Mouse (Mus musculus): Measurements from ENCODE around the gene Strbp. TPM values are rescaled to one million over a fixed set of nuclear protein-coding genes. Genes with fewer than 3 reads are reported as not detected.

Gene Strbp
- polyA plus RNA-seq, 1 experiment from 2014 or later, result 94.9 TPM

GRCm38 (mm10) chr2:37479559-37479958 lies 224.1 kb downstream of the Strbp start:
- H3K4me1 ChIP-seq (ENCODE audit: control insufficient read depth, insufficient read depth, low read depth, low read length), result no peaks in the 10 kb centered on the region
- H3K27me3 ChIP-seq (replicated peaks; ENCODE audit: control insufficient read depth, insufficient read depth, low read length), result no peaks in the 10 kb centered on the region
- no peak for ATAC-seq
- no peak overlapping the region for H3K9ac ChIP-seq (ENCODE audit: low read depth, low read length)
- H3K4me3 ChIP-seq (ENCODE audit: low read length), result no peak overlapping the region
- no peak overlapping the region for H3K4me2 ChIP-seq (ENCODE audit: low read length)
- peaks cover 27% of the 10 kb centered on the region for H3K36me3 ChIP-seq (ENCODE audit: control insufficient read depth, insufficient read depth, low read length)
- no peak overlapping the region for H3K27ac ChIP-seq (ENCODE audit: low read depth, low read length)
- H3K9me3 ChIP-seq (ENCODE audit: control insufficient read depth, low read length), result no peaks in the 10 kb centered on the region

DNA sequence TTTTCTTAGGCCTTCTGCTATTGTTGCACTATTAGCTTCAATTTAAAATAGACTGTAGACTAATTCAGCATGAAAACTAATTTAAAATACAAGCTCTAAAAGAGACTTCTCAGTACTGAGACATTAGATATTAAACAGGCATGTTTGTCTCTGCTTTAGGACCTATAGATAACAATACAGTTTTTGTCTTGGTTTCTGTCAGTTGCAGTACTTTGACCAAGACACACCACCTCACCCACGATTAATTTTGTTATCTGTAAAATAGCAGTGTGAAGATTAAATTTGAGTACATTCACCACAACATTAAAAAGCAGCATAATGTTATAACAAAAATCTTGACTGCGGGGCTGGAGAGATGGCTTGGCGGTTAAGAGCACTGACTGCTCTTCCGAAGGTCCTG lies 237.4 kb downstream of the Strbp start:
- Histone ChIP-seq H3K4me2 (ENCODE audit: low read length) (no peak overlapping the region), H3K27ac (ENCODE audit: low read depth, low read length) (no peak overlapping the region), H3K27me3 (replicated peaks; ENCODE audit: control insufficient read depth, insufficient read depth, low read length) (no peaks in the 10 kb centered on the region), H3K36me3 (ENCODE audit: control insufficient read depth, insufficient read depth, low read length) (peaks cover 2% of the 10 kb centered on the region; the same call in 1 of the 2 replicates), H3K4me3 (ENCODE audit: low read length) (no peak overlapping the region), H3K9me3 (ENCODE audit: control insufficient read depth, low read length) (no peaks in the 10 kb centered on the region), H3K9ac (ENCODE audit: low read depth, low read length) (no peak overlapping the region), H3K4me1 (ENCODE audit: control insufficient read depth, insufficient read depth, low read depth, low read length) (no peaks in the 10 kb centered on the region)
- WGBS, result 94% methylated on average over 4 of the region's 4 CpGs
- no peak for ATAC-seq

GRCm38 (mm10) chr2:37460707-37461106 lies 243.0 kb downstream of the Strbp start:
- Histone ChIP-seq H3K27me3 (replicated peaks; ENCODE audit: control insufficient read depth, insufficient read depth, low read length) (no peaks in the 10 kb centered on the region), H3K9ac (ENCODE audit: low read depth, low read length) (no peak overlapping the region), H3K4me3 (ENCODE audit: low read length) (no peak overlapping the region), H3K36me3 (ENCODE audit: control insufficient read depth, insufficient read depth, low read length) (no peaks in the 10 kb centered on the region), H3K4me1 (ENCODE audit: control insufficient read depth, insufficient read depth, low read depth, low read length) (no peaks in the 10 kb centered on the region), H3K27ac (ENCODE audit: low read depth, low read length) (no peak overlapping the region), H3K9me3 (ENCODE audit: control insufficient read depth, low read length) (no peaks in the 10 kb centered on the region), H3K4me2 (ENCODE audit: low read length) (no peak overlapping the region)
- 94% methylated on average over 4 of the region's 4 CpGs for WGBS
- no peak for ATAC-seq

DNA sequence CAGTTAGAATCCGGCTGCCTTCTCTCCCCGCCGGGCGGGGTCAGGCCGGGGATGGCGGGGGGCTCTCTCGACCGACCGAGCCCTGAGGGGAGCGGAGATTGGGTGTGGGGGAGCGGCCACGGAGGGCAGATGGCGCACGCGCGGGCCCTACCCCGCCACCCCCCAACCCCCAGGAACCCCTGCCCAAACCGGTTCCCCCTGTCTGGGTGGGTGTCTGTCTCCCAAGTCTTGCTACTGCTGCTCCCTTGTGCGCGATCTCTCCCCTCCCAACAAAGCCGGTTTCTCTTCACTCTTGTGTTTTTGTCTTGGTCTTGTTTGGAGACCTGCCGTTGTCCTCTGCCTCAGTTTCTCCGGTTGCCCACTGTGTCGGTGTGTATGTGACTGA lies 251.3 kb downstream of the Strbp start:
- Histone ChIP-seq H3K27me3 (replicated peaks; ENCODE audit: control insufficient read depth, insufficient read depth, low read length) (no peaks in the 10 kb centered on the region), H3K9me3 (ENCODE audit: control insufficient read depth, low read length) (no peaks in the 10 kb centered on the region), H3K27ac (ENCODE audit: low read depth, low read length) (peak overlapping the region; percentile 87), H3K9ac (ENCODE audit: low read depth, low read length) (peak overlapping the region; percentile 96), H3K4me3 (ENCODE audit: low read length) (peak overlapping the region; percentile 79), H3K4me2 (ENCODE audit: low read length) (peak overlapping the region; percentile 76), H3K36me3 (ENCODE audit: control insufficient read depth, insufficient read depth, low read length) (no peaks in the 10 kb centered on the region), H3K4me1 (ENCODE audit: control insufficient read depth, insufficient read depth, low read depth, low read length) (peaks cover 9% of the 10 kb centered on the region)
- WGBS, result 3% methylated on average over 19 of the region's 24 CpGs
- ATAC-seq, result peak; percentile 87

DNA sequence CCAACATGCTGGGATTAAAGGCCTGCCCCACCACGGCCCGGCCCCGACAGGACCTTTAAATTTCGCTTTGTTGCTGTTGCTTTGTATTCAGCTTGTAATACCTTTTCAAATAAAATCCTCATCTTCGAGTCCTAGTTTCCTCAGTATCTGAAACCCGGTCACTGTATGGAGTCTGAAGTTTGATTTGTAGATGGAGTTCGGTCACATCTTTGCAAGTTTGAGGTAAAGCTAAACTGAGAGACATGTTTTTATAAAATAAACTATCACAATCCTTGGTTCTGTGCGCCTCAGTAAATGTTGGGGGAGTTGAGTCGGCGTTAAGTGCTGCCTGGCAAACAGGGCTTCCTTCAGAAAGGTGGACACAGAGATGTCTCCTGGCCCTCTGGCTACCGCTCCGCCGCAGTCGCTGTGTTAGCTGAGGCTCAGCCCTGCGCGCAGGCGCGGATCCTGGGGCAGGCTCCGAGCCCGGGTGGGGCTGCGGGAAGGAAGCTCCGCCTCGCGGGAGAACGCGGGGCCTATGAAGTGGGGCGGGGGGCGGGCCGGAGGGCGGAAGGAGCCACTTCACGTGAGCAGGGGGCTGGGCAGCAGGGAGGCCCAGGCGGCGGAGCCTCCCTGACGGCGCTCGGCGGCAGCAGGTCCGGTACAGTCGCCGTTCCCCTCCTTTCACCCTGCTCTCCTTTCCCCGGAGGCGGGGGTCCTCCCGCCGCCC lies 251.8 kb downstream of the Strbp start:
- H3K4me2 ChIP-seq (ENCODE audit: low read length), result peak overlapping the region; percentile 76
- peaks cover 9% of the 10 kb centered on the region for H3K4me1 ChIP-seq (ENCODE audit: control insufficient read depth, insufficient read depth, low read depth, low read length)
- peak overlapping the region; percentile 79 for H3K4me3 ChIP-seq (ENCODE audit: low read length)
- no peaks in the 10 kb centered on the region for H3K27me3 ChIP-seq (replicated peaks; ENCODE audit: control insufficient read depth, insufficient read depth, low read length)
- H3K9me3 ChIP-seq (ENCODE audit: control insufficient read depth, low read length), result no peaks in the 10 kb centered on the region
- peak overlapping the region; percentile 87 for H3K27ac ChIP-seq (ENCODE audit: low read depth, low read length)
- WGBS, result 12% methylated on average over 24 of the region's 44 CpGs
- peak overlapping the region; percentile 96 for H3K9ac ChIP-seq (ENCODE audit: low read depth, low read length)
- ATAC-seq, result peak; percentile 97
- no peaks in the 10 kb centered on the region for H3K36me3 ChIP-seq (ENCODE audit: control insufficient read depth, insufficient read depth, low read length)

DNA sequence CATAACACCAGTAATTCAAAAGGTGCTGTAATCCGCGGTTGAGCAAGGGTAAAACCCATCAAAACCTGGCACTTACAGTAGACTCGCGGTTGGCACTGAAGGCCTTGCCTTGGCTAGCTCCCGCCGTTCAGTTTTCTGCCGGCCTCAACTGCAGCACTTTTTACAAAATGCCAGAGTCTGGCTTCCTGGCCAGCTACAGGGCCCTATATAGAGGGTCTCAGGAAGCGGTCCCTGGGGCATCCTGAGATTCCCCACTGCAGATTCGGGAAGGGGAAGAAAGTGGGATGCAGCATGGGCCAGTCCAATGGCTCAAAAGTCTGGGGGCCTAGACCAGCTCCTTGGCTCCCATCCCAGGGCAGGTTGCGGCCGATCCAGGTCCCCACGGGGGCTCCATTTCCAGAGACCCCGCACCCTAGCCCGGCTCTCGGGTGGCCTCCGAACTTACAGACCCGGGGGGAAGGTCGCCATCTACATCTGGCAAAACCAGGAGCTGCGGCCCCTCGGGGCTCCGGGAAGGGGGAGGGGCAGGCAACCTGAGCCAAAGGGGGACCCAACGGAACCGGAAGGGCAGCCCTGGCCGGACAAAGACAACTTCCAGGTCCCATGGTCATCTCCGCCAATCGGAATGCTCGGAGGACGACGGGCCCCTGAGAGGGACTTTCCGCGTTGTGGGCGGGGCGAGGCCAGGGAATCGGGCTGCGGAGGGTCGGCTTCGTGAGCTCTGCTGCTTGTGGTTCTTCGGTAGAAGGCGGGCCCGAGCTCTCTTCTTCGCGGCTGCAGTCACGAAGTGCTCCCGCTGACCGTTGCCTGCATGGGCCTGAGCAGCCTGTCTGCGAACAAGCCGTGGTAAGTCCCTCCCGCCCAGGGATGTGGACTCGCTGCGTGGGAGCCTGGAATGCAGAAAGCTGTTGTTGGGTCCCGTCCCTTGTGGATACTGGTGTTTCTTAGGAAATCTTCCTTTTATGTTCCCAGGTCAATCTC lies 260.8 kb downstream of the Strbp start, which contains the start of the genes Zbtb26, Zbtb6 and Rabgap1:
Gene Zbtb26 (minus strand): TSS at position 525 of the 981 bp plus-strand sequence.
Gene Zbtb6 (minus strand): TSS at position 561 of the 981 bp plus-strand sequence.
Gene Rabgap1 (plus strand): TSS at position 669 of the 981 bp plus-strand sequence.
- ATAC-seq, result peak; percentile 99
- under 1% methylated on average over 50 of the region's 51 CpGs for WGBS
- Histone ChIP-seq H3K4me3 (ENCODE audit: low read length) (peak within 1 kb of the TSS; percentile 90), H3K27me3 (replicated peaks; ENCODE audit: control insufficient read depth, insufficient read depth, low read length) (no peaks in the 10 kb centered on the region), H3K36me3 (ENCODE audit: control insufficient read depth, insufficient read depth, low read length) (no peaks in the 10 kb centered on the region), H3K27ac (ENCODE audit: low read depth, low read length) (peak within 1 kb of the TSS; percentile 90), H3K9ac (ENCODE audit: low read depth, low read length) (peak within 1 kb of the TSS; percentile 92), H3K4me1 (ENCODE audit: control insufficient read depth, insufficient read depth, low read depth, low read length) (peaks cover 13% of the 10 kb centered on the region), H3K4me2 (ENCODE audit: low read length) (peak within 1 kb of the TSS; percentile 87), H3K9me3 (ENCODE audit: control insufficient read depth, low read length) (no peaks in the 10 kb centered on the region)

Small RNA genes lying within 50 kb of the gene (microRNA-seq; reads per million reads assigned to microRNA genes)
- 0.83 reads per million for gene Mir5128

Other genes starting within 250 kb of the Strbp start
- 14.8 and 15.9 TPM in 2 replicates for gene Gpr21, start 187.5 kb downstream of the Strbp start, polyA plus RNA-seq (2015; fragmentation: Nextera tagmentation; extraction: Ambion mirVana)
- gene Crb2, start 72.4 kb upstream of the Strbp start, polyA plus RNA-seq (2015; fragmentation: Nextera tagmentation; extraction: Ambion mirVana), result 3.7 and 4.5 TPM in 2 replicates